Mouse (Mus musculus): ENCODE data around the gene Zg16. TPM values are rescaled to one million over a fixed set of nuclear protein-coding genes. Genes with fewer than 3 reads are reported as not detected.
A peak's percentile ranks its signal among the peaks of the same experiment; 100 is the strongest.

The Zg16 gene
- polyA plus RNA-seq, 1 experiment from 2014 or later: not detected

- H3K4me2 ChIP-seq (ENCODE audit: low read length): peak overlapping the region; percentile 92
- 1% methylated on average over 30 of the region's 30 CpGs for WGBS
- H3K9ac ChIP-seq (replicated peaks; ENCODE audit: low read depth, low read length): peak overlapping the region; percentile 92
- H3K27ac ChIP-seq (ENCODE audit: low read length): peak overlapping the region; percentile 99
- peaks cover 7% of the 10 kb centered on the region for H3K36me3 ChIP-seq (ENCODE audit: control insufficient read depth, insufficient read depth)
- peak; percentile 47 for ATAC-seq
- peak overlapping the region; percentile 60 for H3K4me3 ChIP-seq (replicated peaks; ENCODE audit: low read length)
- H3K27me3 ChIP-seq (replicated peaks; ENCODE audit: control insufficient read depth, insufficient read depth, low read length): no peaks in the 10 kb centered on the region
- H3K9me3 ChIP-seq (ENCODE audit: control insufficient read depth, low read length): no peaks in the 10 kb centered on the region
- H3K4me1 ChIP-seq (replicated peaks; ENCODE audit: control insufficient read depth, insufficient read depth, low read length): peaks cover 55% of the 10 kb centered on the region
Observed at GRCm38 (mm10) chr7:127024755-127025555, 62.2 kb downstream of the Zg16 start.

- Histone ChIP-seq H3K27me3 (replicated peaks; ENCODE audit: control insufficient read depth, insufficient read depth, low read length) (no peaks in the 10 kb centered on the region), H3K4me1 (replicated peaks; ENCODE audit: control insufficient read depth, insufficient read depth, low read length) (peaks cover 64% of the 10 kb centered on the region), H3K4me2 (ENCODE audit: low read length) (peak overlapping the region; percentile 92), H3K9me3 (ENCODE audit: control insufficient read depth, low read length) (no peaks in the 10 kb centered on the region), H3K4me3 (replicated peaks; ENCODE audit: low read length) (peak overlapping the region; percentile 60), H3K27ac (ENCODE audit: low read length) (0 out of 2 replicates have a peak overlapping the region, but pooled peaks have one; percentile 4), H3K36me3 (ENCODE audit: control insufficient read depth, insufficient read depth) (peaks cover 7% of the 10 kb centered on the region), H3K9ac (replicated peaks; ENCODE audit: low read depth, low read length) (peak overlapping the region; percentile 92)
- 17% methylated on average over 19 of the region's 19 CpGs for WGBS
- ATAC-seq: no peak
Observed at GRCm38 (mm10) chr7:127023896-127024690, 63.0 kb downstream of the Zg16 start.

GRCm38 (mm10) chr7:127023272-127023691 is 63.8 kb downstream of the Zg16 start:
- H3K27ac ChIP-seq (ENCODE audit: low read length): no peak overlapping the region
- peak overlapping the region; percentile 60 for H3K4me3 ChIP-seq (replicated peaks; ENCODE audit: low read length)
- ATAC-seq: no peak
- peaks cover 7% of the 10 kb centered on the region for H3K36me3 ChIP-seq (ENCODE audit: control insufficient read depth, insufficient read depth)
- no peaks in the 10 kb centered on the region for H3K27me3 ChIP-seq (replicated peaks; ENCODE audit: control insufficient read depth, insufficient read depth, low read length)
- H3K9ac ChIP-seq (replicated peaks; ENCODE audit: low read depth, low read length): peak overlapping the region; percentile 92
- peak overlapping the region; percentile 92 for H3K4me2 ChIP-seq (ENCODE audit: low read length)
- WGBS: 70% methylated on average over 13 of the region's 13 CpGs
- peaks cover 71% of the 10 kb centered on the region for H3K4me1 ChIP-seq (replicated peaks; ENCODE audit: control insufficient read depth, insufficient read depth, low read length)
- H3K9me3 ChIP-seq (ENCODE audit: control insufficient read depth, low read length): no peaks in the 10 kb centered on the region

DNA sequence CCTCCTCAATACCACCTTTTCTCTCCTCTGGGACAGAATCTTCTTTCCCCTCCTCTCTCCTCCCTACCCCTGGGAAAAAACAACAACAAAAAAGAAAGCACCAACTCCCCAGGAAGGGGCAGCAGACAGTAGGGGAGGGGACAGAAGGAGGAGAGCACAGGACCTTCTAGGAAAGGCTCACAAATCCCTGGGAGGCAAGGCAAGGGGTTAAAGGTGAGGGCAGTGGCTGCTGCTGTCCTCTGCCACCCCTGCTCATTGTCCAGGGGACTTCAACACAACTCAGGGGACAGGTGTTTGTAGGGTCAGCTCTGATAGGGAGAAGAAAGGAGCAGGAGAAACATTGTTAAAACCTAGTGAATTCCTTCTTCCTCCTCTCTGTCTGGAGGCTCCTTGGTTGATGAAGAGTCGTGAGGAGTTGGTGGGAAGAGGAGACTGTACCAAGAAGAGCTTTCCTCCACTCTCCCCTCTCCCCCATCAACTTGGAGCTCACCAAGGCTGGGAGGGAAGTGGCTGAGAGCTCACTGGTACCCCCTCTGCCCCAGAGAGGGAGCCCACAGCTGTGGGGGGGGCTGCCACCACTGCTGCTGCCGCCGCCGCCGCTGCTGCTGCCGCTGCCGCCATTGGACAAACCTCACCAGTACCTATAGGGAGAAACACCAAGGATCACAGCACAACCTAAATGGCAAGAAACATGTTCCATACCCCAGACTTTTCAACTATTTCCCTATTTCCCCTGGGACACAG is 64.4 kb downstream of the Zg16 start:
- ATAC-seq: no peak
- no peaks in the 10 kb centered on the region for H3K27me3 ChIP-seq (replicated peaks; ENCODE audit: control insufficient read depth, insufficient read depth, low read length)
- peaks cover 7% of the 10 kb centered on the region for H3K36me3 ChIP-seq (ENCODE audit: control insufficient read depth, insufficient read depth)
- H3K9me3 ChIP-seq (ENCODE audit: control insufficient read depth, low read length): no peaks in the 10 kb centered on the region
- peak overlapping the region; percentile 92; the same call in 1 of the 2 replicates for H3K4me2 ChIP-seq (ENCODE audit: low read length)
- H3K9ac ChIP-seq (replicated peaks; ENCODE audit: low read depth, low read length): no peak overlapping the region
- peaks cover 71% of the 10 kb centered on the region for H3K4me1 ChIP-seq (replicated peaks; ENCODE audit: control insufficient read depth, insufficient read depth, low read length)
- no peak overlapping the region for H3K27ac ChIP-seq (ENCODE audit: low read length)
- WGBS: 74% methylated on average over 7 of the region's 7 CpGs
- H3K4me3 ChIP-seq (replicated peaks; ENCODE audit: low read length): no peak overlapping the region; the same call in 1 of the 2 replicates

DNA sequence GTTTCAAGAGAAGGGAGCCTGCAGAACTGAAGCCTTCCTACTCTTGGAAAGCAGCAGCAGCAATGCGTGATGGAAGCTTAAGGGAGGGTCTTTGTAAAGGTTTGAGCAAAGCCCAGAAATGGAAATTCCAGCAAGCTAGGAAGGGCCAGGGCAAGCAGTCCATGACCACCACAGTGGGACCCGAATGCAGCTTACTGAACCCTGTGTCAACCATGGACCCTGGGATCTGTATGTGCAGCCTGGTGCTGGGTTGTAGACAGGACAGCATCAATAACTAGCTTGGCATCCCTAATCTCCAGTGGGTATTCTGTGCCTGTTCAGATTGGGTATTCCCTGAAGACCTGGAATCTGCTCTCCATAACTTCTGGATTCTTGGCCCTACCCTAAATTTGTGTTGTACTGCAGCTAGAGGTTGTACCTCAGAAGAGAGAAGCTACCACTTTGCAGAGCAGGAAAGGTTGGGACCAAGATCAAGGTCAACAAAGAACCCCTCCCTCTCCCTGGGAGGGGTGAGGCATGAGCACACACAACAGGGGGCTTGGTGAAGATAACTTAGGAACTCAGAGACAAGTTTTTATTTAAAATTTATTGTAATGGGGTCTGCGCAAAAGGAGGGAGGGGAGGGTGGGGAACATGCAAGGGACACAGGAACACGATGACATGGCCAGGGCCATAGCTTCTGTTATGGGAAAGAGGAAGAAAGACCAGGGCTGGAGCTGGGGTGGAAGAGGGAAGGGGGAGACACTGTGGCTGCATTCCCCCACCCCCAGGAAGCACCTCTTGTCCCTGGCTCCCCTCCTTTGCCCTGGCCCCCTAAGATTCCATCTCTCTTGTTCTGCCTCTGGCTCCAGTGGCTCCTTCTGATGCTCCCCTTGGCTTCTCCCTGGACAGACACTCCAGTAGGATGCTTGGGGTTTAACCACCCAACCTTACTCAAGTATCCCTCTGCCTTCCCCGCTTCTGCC is 65.3 kb downstream of the Zg16 start:
- H3K4me1 ChIP-seq (replicated peaks; ENCODE audit: control insufficient read depth, insufficient read depth, low read length): peaks cover 74% of the 10 kb centered on the region
- 40% methylated on average over 5 of the region's 5 CpGs for WGBS
- no peak for ATAC-seq

DNA sequence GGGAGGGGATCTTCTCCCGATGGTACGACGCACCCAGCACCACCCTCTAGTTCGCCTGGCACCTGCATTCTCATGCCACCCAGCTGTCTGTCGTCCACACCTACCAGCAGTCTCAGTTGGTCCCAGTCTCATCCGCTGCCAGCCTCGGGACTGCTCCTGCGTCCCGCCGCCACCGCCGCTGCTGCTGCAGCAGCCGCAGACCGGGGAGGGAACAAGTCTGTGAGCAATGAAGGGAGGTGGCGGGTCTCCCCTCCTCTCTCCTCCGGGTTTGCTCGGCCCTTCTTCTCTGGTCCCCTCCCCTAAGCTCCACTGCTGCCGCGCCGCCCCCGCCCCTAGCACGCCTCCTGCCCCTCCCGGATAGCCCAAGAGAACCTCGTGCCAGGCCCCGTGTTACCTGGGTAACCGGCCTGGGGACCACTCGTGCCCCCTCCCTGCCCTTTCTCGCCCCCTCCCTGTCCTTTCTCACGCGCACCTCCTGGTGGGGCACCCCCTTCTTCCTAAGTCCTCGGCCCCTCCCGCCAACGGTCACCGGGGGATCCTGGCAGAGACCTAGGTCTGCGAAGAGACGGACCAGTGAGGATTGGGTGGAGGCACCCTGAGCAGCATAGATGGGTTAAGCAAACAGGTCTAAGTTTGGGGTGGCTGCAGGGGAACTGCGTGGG is 66.1 kb downstream of the Zg16 start, which contains the start of the genes Gm42742 and Prrt2:
Gene Gm42742, minus strand, starts transcription at position 197 of the 662 bp plus-strand sequence.
Gene Prrt2, minus strand, starts transcription at position 311 of the 662 bp plus-strand sequence.
- Histone ChIP-seq H3K4me1 (replicated peaks; ENCODE audit: control insufficient read depth, insufficient read depth, low read length) (peaks cover 76% of the 10 kb centered on the region), H3K27ac (ENCODE audit: low read length) (peak within 1 kb of the TSS; percentile 70), H3K9ac (replicated peaks; ENCODE audit: low read depth, low read length) (peak within 1 kb of the TSS; percentile 71), H3K4me3 (replicated peaks; ENCODE audit: low read length) (peak within 1 kb of the TSS; percentile 51), H3K36me3 (ENCODE audit: control insufficient read depth, insufficient read depth) (peaks cover 7% of the 10 kb centered on the region), H3K9me3 (ENCODE audit: control insufficient read depth, low read length) (no peaks in the 10 kb centered on the region), H3K27me3 (replicated peaks; ENCODE audit: control insufficient read depth, insufficient read depth, low read length) (no peaks in the 10 kb centered on the region), H3K4me2 (ENCODE audit: low read length) (peak within 1 kb of the TSS; percentile 71)
- WGBS: 1% methylated on average over 37 of the region's 37 CpGs
- peak; percentile 21 for ATAC-seq

More for the DNA sequence above, 65.3 kb downstream of the Zg16 start:
- Histone ChIP-seq H3K4me3 (replicated peaks; ENCODE audit: low read length) (peak overlapping the region; percentile 51), H3K9me3 (ENCODE audit: control insufficient read depth, low read length) (no peaks in the 10 kb centered on the region), H3K36me3 (ENCODE audit: control insufficient read depth, insufficient read depth) (peaks cover 7% of the 10 kb centered on the region), H3K4me2 (ENCODE audit: low read length) (peak overlapping the region; percentile 71), H3K9ac (replicated peaks; ENCODE audit: low read depth, low read length) (peak overlapping the region; percentile 71), H3K27me3 (replicated peaks; ENCODE audit: control insufficient read depth, insufficient read depth, low read length) (no peaks in the 10 kb centered on the region), H3K27ac (ENCODE audit: low read length) (peak overlapping the region; percentile 70)

GRCm38 (mm10) chr7:127020491-127020890 is 66.6 kb downstream of the Zg16 start:
- H3K36me3 ChIP-seq (ENCODE audit: control insufficient read depth, insufficient read depth): peaks cover 7% of the 10 kb centered on the region

GRCm38 (mm10) chr7:127020031-127020430 is 67.1 kb downstream of the Zg16 start:
- H3K4me2 ChIP-seq (ENCODE audit: low read length): peak overlapping the region; percentile 71
- H3K4me1 ChIP-seq (replicated peaks; ENCODE audit: control insufficient read depth, insufficient read depth, low read length): peaks cover 83% of the 10 kb centered on the region
- H3K27me3 ChIP-seq (replicated peaks; ENCODE audit: control insufficient read depth, insufficient read depth, low read length): no peaks in the 10 kb centered on the region
- H3K9ac ChIP-seq (replicated peaks; ENCODE audit: low read depth, low read length): peak overlapping the region; percentile 71
- peaks cover 9% of the 10 kb centered on the region for H3K36me3 ChIP-seq (ENCODE audit: control insufficient read depth, insufficient read depth)
- H3K27ac ChIP-seq (ENCODE audit: low read length): no peak overlapping the region
- H3K4me3 ChIP-seq (replicated peaks; ENCODE audit: low read length): peak overlapping the region; percentile 51
- no peak for ATAC-seq
- WGBS: 51% methylated on average over 3 of the region's 3 CpGs
- H3K9me3 ChIP-seq (ENCODE audit: control insufficient read depth, low read length): no peaks in the 10 kb centered on the region

More at GRCm38 (mm10) chr7:127020491-127020890, 66.6 kb downstream of the Zg16 start:
- no peaks in the 10 kb centered on the region for H3K9me3 ChIP-seq (ENCODE audit: control insufficient read depth, low read length)
- H3K4me1 ChIP-seq (replicated peaks; ENCODE audit: control insufficient read depth, insufficient read depth, low read length): peaks cover 81% of the 10 kb centered on the region
- no peak for ATAC-seq
- peak overlapping the region; percentile 71 for H3K9ac ChIP-seq (replicated peaks; ENCODE audit: low read depth, low read length)
- 17% methylated on average over 5 of the region's 5 CpGs for WGBS
- peak overlapping the region; percentile 71 for H3K4me2 ChIP-seq (ENCODE audit: low read length)
- peak overlapping the region; percentile 70 for H3K27ac ChIP-seq (ENCODE audit: low read length)
- peak overlapping the region; percentile 51 for H3K4me3 ChIP-seq (replicated peaks; ENCODE audit: low read length)
- H3K27me3 ChIP-seq (replicated peaks; ENCODE audit: control insufficient read depth, insufficient read depth, low read length): no peaks in the 10 kb centered on the region

Data from forebrain, embryonic 16.5 days (tissue).